Mouse (Mus musculus) thymus, postnatal 4 days (tissue): ENCODE results near the gene 1700025C18Rik.

Experiments
- DNase-seq: peaks from one replicate; pipeline ENCODE4 v3.0.0; 2021

1700025C18Rik gene

GRCm38 (mm10) chr2:165077055-165077454 is 13.5 kb downstream of the 1700025C18Rik start:
- DNase-seq, result no peak

GRCm38 (mm10) chr2:165074937-165075336 is 15.6 kb downstream of the 1700025C18Rik start:
- peak; percentile 83 for DNase-seq

- no peak for DNase-seq
These were observed 16.3 kb downstream of the 1700025C18Rik start for GRCm38 (mm10) chr2:165074081-165074884.

GRCm38 (mm10) chr2:165073381-165073781 is 17.2 kb downstream of the 1700025C18Rik start:
- DNase-seq, result no peak

GRCm38 (mm10) chr2:165070096-165070816 is 20.3 kb downstream of the 1700025C18Rik start:
- peak; percentile 55 for DNase-seq

- no peak for DNase-seq
These were observed 21.7 kb downstream of the 1700025C18Rik start for GRCm38 (mm10) chr2:165068806-165069205.

- no peak for DNase-seq
These were observed 26.1 kb downstream of the 1700025C18Rik start for GRCm38 (mm10) chr2:165064489-165064888.

GRCm38 (mm10) chr2:165061638-165062433 is 28.7 kb downstream of the 1700025C18Rik start:
- DNase-seq, result no peak

GRCm38 (mm10) chr2:165059961-165060360 is 30.6 kb downstream of the 1700025C18Rik start:
- DNase-seq, result no peak

GRCm38 (mm10) chr2:165056377-165057085 is 34.0 kb downstream of the 1700025C18Rik start:
- DNase-seq, result no peak

- no peak for DNase-seq
These were observed 34.6 kb downstream of the 1700025C18Rik start for GRCm38 (mm10) chr2:165055905-165056304.

- DNase-seq, result peak; percentile 34
These were observed 35.4 kb downstream of the 1700025C18Rik start, which contains the start of gene Cd40 for GRCm38 (mm10) chr2:165054888-165055852. Gene Cd40, plus strand, starts transcription at chr2:165055627.

- no peak for DNase-seq
These were observed 39.0 kb downstream of the 1700025C18Rik start for GRCm38 (mm10) chr2:165051566-165051965.

- no peak for DNase-seq
These were observed 39.6 kb downstream of the 1700025C18Rik start for GRCm38 (mm10) chr2:165050826-165051548.

- no peak for DNase-seq
These were observed 41.5 kb downstream of the 1700025C18Rik start for GRCm38 (mm10) chr2:165049044-165049443.

- DNase-seq, result no peak
These were observed 46.8 kb downstream of the 1700025C18Rik start for GRCm38 (mm10) chr2:165043729-165044128.

- DNase-seq, result no peak
These were observed 47.4 kb downstream of the 1700025C18Rik start for GRCm38 (mm10) chr2:165043090-165043636.

GRCm38 (mm10) chr2:165042126-165042525 is 48.4 kb downstream of the 1700025C18Rik start:
- DNase-seq, result no peak

GRCm38 (mm10) chr2:165037415-165037814 is 53.1 kb downstream of the 1700025C18Rik start:
- DNase-seq, result no peak

- DNase-seq, result no peak
These were observed 55.5 kb downstream of the 1700025C18Rik start for GRCm38 (mm10) chr2:165035058-165035431.
